Mouse (Mus musculus): Measurements from ENCODE around the gene Zdhhc13.

GRCm38 (mm10) chr7:48870144-48870543 lies 81.3 kb downstream of the Zdhhc13 start:
- TF ChIP-seq CTCF (conservative IDR thresholded peaks at IDR 0.05; ENCODE audit: low read length) (no peak), NANOG (IDR thresholded peaks at IDR 0.05; ENCODE audit: borderline replicate concordance, low read length) (no peak)
